Mouse (Mus musculus) bone marrow, adult 2 months (tissue): ENCODE results near the gene Cpa5.

ENCODE experiments used
- CTCF ChIP-seq: fragments of 200-500 bp; IDR thresholded peaks from 2 replicates; pipeline ENCODE4 v1.5.1; 2011; ENCODE audit warnings: low read length, control low read depth; ENCODE audit not compliant: control insufficient read depth, insufficient read depth
- POLR2A ChIP-seq: fragments of 200-500 bp; IDR thresholded peaks from 2 replicates; pipeline ENCODE4 v1.6.1; 2011; ENCODE audit warnings: low read depth, mild to moderate bottlenecking, control low read depth, low read length, borderline replicate concordance; ENCODE audit not compliant: control insufficient read depth

GRCm38 (mm10) chr6:30657279-30657678 lies 46.5 kb downstream of the Cpa5 start:
- no peak for TF ChIP-seq POLR2A
- no peak for TF ChIP-seq CTCF
